Mouse (Mus musculus) left cerebral cortex, adult 11 months (tissue): ENCODE results near the gene Cdkl4.

Experiments
- DNase-seq: peaks from one replicate; pipeline ENCODE4 v3.0.0; 2022; ENCODE audit warnings: low spot score

The Cdkl4 gene

GRCm38 (mm10) chr17:80479295-80480030, 98.2 kb downstream of the Cdkl4 start:
- DNase-seq: no peak

GRCm38 (mm10) chr17:80477679-80478078, 99.9 kb downstream of the Cdkl4 start:
- no peak for DNase-seq

- no peak for DNase-seq
Measured at GRCm38 (mm10) chr17:80476496-80476895, 101.1 kb downstream of the Cdkl4 start.
